Mouse (Mus musculus): ENCODE data around the gene 4930402H24Rik. TPM values are rescaled to one million over a fixed set of nuclear protein-coding genes. Genes with fewer than 3 reads are reported as not detected.

The 4930402H24Rik gene
- total and polyA plus RNA-seq, 3 experiments, result 6.1 to 6.2 TPM; not detected in 1

GRCm38 (mm10) chr2:130765396-130765795, 140.8 kb downstream of the 4930402H24Rik start:
- no peak for TF ChIP-seq MAZ (IDR thresholded peaks at IDR 0.05; ENCODE audit: low read depth, low read length)
- no peak for TF ChIP-seq KAT2A (conservative IDR thresholded peaks at IDR 0.05; ENCODE audit: low read depth, low read length)
- no peak for TF ChIP-seq ZMIZ1 (IDR thresholded peaks at IDR 0.05; ENCODE audit: low read depth, low read length)
- TF ChIP-seq SMC3 (IDR thresholded peaks at IDR 0.05; ENCODE audit: low read depth, low read length), result no peak
- TF ChIP-seq MYB (IDR thresholded peaks at IDR 0.05; ENCODE audit: low read depth, low read length), result no peak
- TF ChIP-seq EP300 (IDR thresholded peaks at IDR 0.05; ENCODE audit: low read depth in 1 of 2, low read length in 2 of 2), result no peak
- no peak for TF ChIP-seq ZKSCAN1 (IDR thresholded peaks at IDR 0.05; ENCODE audit: low read depth, low read length)
- no peak for TF ChIP-seq MYC (IDR thresholded peaks at IDR 0.05; ENCODE audit: low read depth, low read length)
- no peak for TF ChIP-seq UBTF (IDR thresholded peaks at IDR 0.05; ENCODE audit: borderline replicate concordance, insufficient read depth, low read depth, low read length)
- no peak for TF ChIP-seq POLR2A (IDR thresholded peaks at IDR 0.05; ENCODE audit: control insufficient read depth in 1 of 2, insufficient read depth in 1 of 2, low read depth in 1 of 2, low read length in 2 of 2, poor library complexity in 1 of 2)
- TF ChIP-seq HCFC1 (IDR thresholded peaks at IDR 0.05; ENCODE audit: low read depth, low read length), result no peak
- TF ChIP-seq ZC3H11A (IDR thresholded peaks at IDR 0.05; ENCODE audit: low read depth, low read length), result no peak
- Histone ChIP-seq H3K9me3 (replicated peaks; ENCODE audit: insufficient read depth, low read length) (no peaks in the 10 kb centered on the region), H3K27ac (ENCODE audit: control insufficient read depth, low read depth, low read length) (no peak overlapping the region), H3K9ac (ENCODE audit: control insufficient read depth, low read depth, low read length, poor library complexity, severe bottlenecking) (no peak overlapping the region), H3K79me2 (ENCODE audit: control insufficient read depth, insufficient read depth, low read length, poor library complexity) (no peaks in the 10 kb centered on the region), H3K4me1 (ENCODE audit: control insufficient read depth in 1 of 2, insufficient read depth in 2 of 2, low read length in 2 of 2) (no peaks in the 10 kb centered on the region), H3K4me3 (ENCODE audit: control insufficient read depth in 1 of 2, insufficient read depth in 1 of 2, low read depth in 2 of 2, low read length in 2 of 2) (no peak overlapping the region), H3K36me3 (ENCODE audit: control insufficient read depth in 1 of 2, insufficient read depth in 2 of 2, low read length in 2 of 2) (peaks cover 0 to 4% of the 10 kb centered on the region in 2 experiments; a peak in 1 of 4 replicates), H3K27me3 (ENCODE audit: control insufficient read depth in 1 of 2, insufficient read depth in 2 of 2, low read length in 2 of 2) (no peaks in the 10 kb centered on the region)
- DNase-seq (ENCODE audit: low read depth, low spot score), result no peak

- Histone ChIP-seq H3K4me3 (ENCODE audit: control insufficient read depth in 1 of 2, insufficient read depth in 1 of 2, low read depth in 2 of 2, low read length in 2 of 2) (no peak overlapping the region), H3K27ac (ENCODE audit: control insufficient read depth, low read depth, low read length) (no peak overlapping the region), H3K27me3 (ENCODE audit: control insufficient read depth in 1 of 2, insufficient read depth in 2 of 2, low read length in 2 of 2) (no peaks in the 10 kb centered on the region), H3K4me1 (ENCODE audit: control insufficient read depth in 1 of 2, insufficient read depth in 2 of 2, low read length in 2 of 2) (no peaks in the 10 kb centered on the region), H3K9ac (ENCODE audit: control insufficient read depth, low read depth, low read length, poor library complexity, severe bottlenecking) (no peak overlapping the region), H3K79me2 (ENCODE audit: control insufficient read depth, insufficient read depth, low read length, poor library complexity) (no peaks in the 10 kb centered on the region), H3K9me3 (replicated peaks; ENCODE audit: insufficient read depth, low read length) (no peaks in the 10 kb centered on the region), H3K36me3 (ENCODE audit: control insufficient read depth in 1 of 2, insufficient read depth in 2 of 2, low read length in 2 of 2) (no peaks in the 10 kb centered on the region)
- no peak for DNase-seq (ENCODE audit: low read depth, low spot score)
- TF ChIP-seq CTCF (IDR thresholded peaks at IDR 0.05 in 2 of 3, conservative IDR thresholded peaks at IDR 0.05 in 1 of 3; ENCODE audit: control insufficient read depth in 1 of 3, insufficient read depth in 1 of 3, low read depth in 2 of 3, low read length in 3 of 3, poor library complexity in 1 of 3, severe bottlenecking in 1 of 3) (no peak), ZKSCAN1 (IDR thresholded peaks at IDR 0.05; ENCODE audit: low read depth, low read length) (no peak), MYB (IDR thresholded peaks at IDR 0.05; ENCODE audit: low read depth, low read length) (no peak), ETS1 (IDR thresholded peaks at IDR 0.05; ENCODE audit: low read depth, low read length) (no peak)
Measured at GRCm38 (mm10) chr2:130760876-130761275, 145.3 kb downstream of the 4930402H24Rik start.

GRCm38 (mm10) chr2:130755061-130755607, 151.1 kb downstream of the 4930402H24Rik start:
- Histone ChIP-seq H3K27ac (ENCODE audit: control insufficient read depth, low read depth, low read length) (no peak overlapping the region), H3K27me3 (ENCODE audit: control insufficient read depth in 1 of 2, insufficient read depth in 2 of 2, low read length in 2 of 2) (no peaks in the 10 kb centered on the region), H3K9ac (ENCODE audit: control insufficient read depth, low read depth, low read length, poor library complexity, severe bottlenecking) (no peak overlapping the region), H3K4me1 (ENCODE audit: control insufficient read depth in 1 of 2, insufficient read depth in 2 of 2, low read length in 2 of 2) (peaks cover 0 to 3% of the 10 kb centered on the region in 2 experiments; a peak in 1 of 4 replicates), H3K4me3 (ENCODE audit: control insufficient read depth in 1 of 2, insufficient read depth in 1 of 2, low read depth in 2 of 2, low read length in 2 of 2) (no peak overlapping the region), H3K36me3 (ENCODE audit: control insufficient read depth in 1 of 2, insufficient read depth in 2 of 2, low read length in 2 of 2) (peaks cover 0 to 2% of the 10 kb centered on the region in 2 experiments; a peak in 2 of 4 replicates), H3K79me2 (ENCODE audit: control insufficient read depth, insufficient read depth, low read length, poor library complexity) (no peaks in the 10 kb centered on the region), H3K9me3 (replicated peaks; ENCODE audit: insufficient read depth, low read length) (no peaks in the 10 kb centered on the region)
- no peak for TF ChIP-seq ZKSCAN1 (IDR thresholded peaks at IDR 0.05; ENCODE audit: low read depth, low read length)
- TF ChIP-seq CTCF (IDR thresholded peaks at IDR 0.05 in 2 of 3, conservative IDR thresholded peaks at IDR 0.05 in 1 of 3; ENCODE audit: control insufficient read depth in 1 of 3, insufficient read depth in 1 of 3, low read depth in 2 of 3, low read length in 3 of 3, poor library complexity in 1 of 3, severe bottlenecking in 1 of 3), result peak in 1 of 3 experiments; percentile 27; a peak in 2 of 6 replicates
- DNase-seq (ENCODE audit: low read depth, low spot score), result peak; percentile 23
